Mouse (Mus musculus) neural tube, embryonic 11.5 days (tissue): ENCODE data around the gene Upf3b. TPM values are rescaled to one million over a fixed set of nuclear protein-coding genes. Genes with fewer than 3 reads are reported as not detected.

Experiments
- ATAC-seq: fragments of 200-750 bp; cut with Nextera tagmentation; 2 replicates; pipeline ENCODE4 v1.8.0; 2017; ENCODE audit warnings: moderate number of reproducible peaks, mild to moderate bottlenecking, moderate TSS enrichment, moderate library complexity; ENCODE audit not compliant: insufficient read depth, low FRiP score, low TSS enrichment
- DNase-seq: peaks from one replicate; pipeline ENCODE4 v3.0.0-alpha.2; 2015; ENCODE audit warnings: low spot score
- H3K27ac ChIP-seq: fragments of 300-500 bp; sonication (generic); 2 replicates; pipeline ENCODE4 v1.5.1; 2014; ENCODE audit warnings: low read depth, mild to moderate bottlenecking, low read length
- H3K27me3 ChIP-seq: fragments of 300-500 bp; sonication (generic); 2 replicates; pipeline ENCODE4 v1.6.1; 2014; ENCODE audit warnings: mild to moderate bottlenecking, low read length, mixed read lengths; ENCODE audit not compliant: control insufficient read depth, insufficient read depth
- H3K36me3 ChIP-seq: fragments of 300-500 bp; sonication (generic); 2 replicates; pipeline ENCODE4 v1.6.1; 2014; ENCODE audit warnings: mild to moderate bottlenecking, low read length, moderate library complexity, mixed read lengths; ENCODE audit not compliant: control insufficient read depth, insufficient read depth
- H3K4me1 ChIP-seq: fragments of 300-500 bp; sonication (generic); 2 replicates; pipeline ENCODE4 v1.6.1; 2014; ENCODE audit warnings: low read length, mixed read lengths; ENCODE audit not compliant: control insufficient read depth, insufficient read depth
- H3K4me2 ChIP-seq: fragments of 300-500 bp; sonication (generic); 2 replicates; pipeline ENCODE4 v1.6.1; 2014; ENCODE audit warnings: low read depth, mild to moderate bottlenecking, moderate library complexity
- H3K4me3 ChIP-seq: fragments of 300-500 bp; sonication (generic); 2 replicates; pipeline ENCODE4 v1.5.1; 2014; ENCODE audit warnings: low read depth, low read length
- H3K9ac ChIP-seq: fragments of 300-500 bp; sonication (generic); 2 replicates; pipeline ENCODE4 v1.6.1; 2014; ENCODE audit warnings: mild to moderate bottlenecking, low read length
- H3K9me3 ChIP-seq: fragments of 300-500 bp; sonication (generic); 2 replicates; pipeline ENCODE4 v1.6.1; 2016; ENCODE audit warnings: low read length; ENCODE audit not compliant: control insufficient read depth
- WGBS: fragments of 180-500 bp; shearing (Covaris S2); extraction: QIAGEN DNeasy Blood & Tissue Kit; methylation state at CpG from one replicate; pipeline ENCODE4 v1.1.7; 2014; 5-methylcytosine and 5-hydroxymethylcytosine counted together
- polyA plus RNA-seq: library from polyadenylated mRNA; unstranded; fragments of >200 nt; fragmentation: Nextera tagmentation; extraction: Ambion mirVana; gene quantifications from 2 replicates; pipeline ENCODE4 v1.2.1, GENCODE M21; 2014

Gene Upf3b
- polyA plus RNA-seq, 1 experiment from 2014 or later, result 15.1 TPM

GRCm38 (mm10) chrX:37063902-37064301, 46.2 kb downstream of the Upf3b start:
- Histone ChIP-seq H3K36me3 (no peaks in the 10 kb centered on the region), H3K9ac (no peak overlapping the region), H3K4me1 (no peaks in the 10 kb centered on the region), H3K4me3 (no peak overlapping the region), H3K4me2 (no peak overlapping the region), H3K9me3 (no peaks in the 10 kb centered on the region), H3K27me3 (no peaks in the 10 kb centered on the region), H3K27ac (no peak overlapping the region)
- DNase-seq (no peak), ATAC-seq (no peak)
- 84% methylated on average over 9 of the region's 9 CpGs for WGBS

- no peak for ATAC-seq
- 15% methylated on average over 66 of the region's 70 CpGs for WGBS
- 0 out of 2 replicates have a peak overlapping the region, but pooled peaks have one; percentile 4 for H3K9ac ChIP-seq
These were observed 61.0 kb downstream of the Upf3b start for GRCm38 (mm10) chrX:37048890-37049823.

GRCm38 (mm10) chrX:37048066-37048889, 61.8 kb downstream of the Upf3b start, which contains the start of gene Sowahd:
TSS of gene Sowahd (plus strand) at chrX:37048845.
- ATAC-seq, result no peak
- Histone ChIP-seq H3K9ac (0 out of 2 replicates have a peak within 1 kb of the TSS, but pooled peaks have one; percentile 4), H3K36me3 (no peaks in the 10 kb centered on the region), H3K27ac (no peak within 1 kb of the TSS), H3K4me1 (no peaks in the 10 kb centered on the region), H3K4me3 (peak within 1 kb of the TSS; percentile 30), H3K27me3 (peaks cover 26% of the 10 kb centered on the region), H3K4me2 (peak within 1 kb of the TSS; percentile 49), H3K9me3 (no peaks in the 10 kb centered on the region)
- no peak for DNase-seq
- WGBS, result 15% methylated on average over 38 of the region's 38 CpGs

More at GRCm38 (mm10) chrX:37048890-37049823, 61.0 kb downstream of the Upf3b start:
- Histone ChIP-seq H3K4me2 (peak overlapping the region; percentile 49), H3K27me3 (peaks cover 26% of the 10 kb centered on the region), H3K9me3 (no peaks in the 10 kb centered on the region), H3K27ac (no peak overlapping the region), H3K36me3 (no peaks in the 10 kb centered on the region), H3K4me1 (no peaks in the 10 kb centered on the region), H3K4me3 (peak overlapping the region; percentile 30)
- DNase-seq, result peak; percentile 27

- Histone ChIP-seq H3K36me3 (no peaks in the 10 kb centered on the region), H3K27ac (no peak overlapping the region), H3K9me3 (no peaks in the 10 kb centered on the region), H3K27me3 (peaks cover 3% of the 10 kb centered on the region; the same call in 1 of the 2 replicates), H3K4me3 (no peak overlapping the region), H3K4me1 (no peaks in the 10 kb centered on the region), H3K9ac (no peak overlapping the region), H3K4me2 (no peak overlapping the region)
- WGBS, result 24% methylated on average over 9 of the region's 9 CpGs
- no peak for ATAC-seq
- DNase-seq, result peak; percentile 72
These were observed 67.4 kb downstream of the Upf3b start for GRCm38 (mm10) chrX:37042726-37043125.

Other genes with a start within 250 kb of the Upf3b start
- 128 and 138 TPM in 2 replicates for gene Ube2a, start 236.4 kb downstream of the Upf3b start, polyA plus RNA-seq
- gene C330007P06Rik, start 236.2 kb downstream of the Upf3b start, polyA plus RNA-seq, result 37.4 and 39.3 TPM in 2 replicates
- gene Nkrf, start 207.4 kb downstream of the Upf3b start, polyA plus RNA-seq, result 7.1 and 7.8 TPM in 2 replicates
- gene Sept6, start 118.5 kb downstream of the Upf3b start, polyA plus RNA-seq, result 59.3 and 65.5 TPM in 2 replicates
- gene Sowahd, start 61.5 kb downstream of the Upf3b start, polyA plus RNA-seq, result not detected in 2 replicates
- 444 and 447 TPM in 2 replicates for gene Rpl39, start 24.9 kb downstream of the Upf3b start, polyA plus RNA-seq
- 21.5 and 22.8 TPM in 2 replicates for gene Nkap, start 16.5 kb upstream of the Upf3b start, polyA plus RNA-seq
- 0.22 and 0.29 TPM in 2 replicates for gene Akap14, start 58.5 kb upstream of the Upf3b start, polyA plus RNA-seq
- 440 and 446 TPM in 2 replicates for gene Ndufa1, start 80.8 kb upstream of the Upf3b start, polyA plus RNA-seq
- 11.5 and 13.3 TPM in 2 replicates for gene Rnf113a1, start 80.9 kb upstream of the Upf3b start, polyA plus RNA-seq
- gene Gm9, start 100.7 kb upstream of the Upf3b start, polyA plus RNA-seq, result not detected in 2 replicates
- not detected in 2 replicates for gene Rhox1, start 111.9 kb upstream of the Upf3b start, polyA plus RNA-seq
- not detected in 2 replicates for gene Rhox2a, start 134.7 kb upstream of the Upf3b start, polyA plus RNA-seq
- gene Rhox3a, start 139.6 kb upstream of the Upf3b start, polyA plus RNA-seq, result not detected in 2 replicates
- gene Rhox4a, start 155.0 kb upstream of the Upf3b start, polyA plus RNA-seq, result 0.42 TPM in 1 of 2 replicates, not detected in the other